Mouse (Mus musculus): ENCODE data around the gene Mc3r.

The Mc3r gene

GRCm38 (mm10) chr2:172299126-172299921, 51.0 kb downstream of the Mc3r start:
- DNase-seq (ENCODE audit: low spot score), result no peak
